Mouse (Mus musculus): Measurements from ENCODE around the gene Epop.

Gene Epop

DNA sequence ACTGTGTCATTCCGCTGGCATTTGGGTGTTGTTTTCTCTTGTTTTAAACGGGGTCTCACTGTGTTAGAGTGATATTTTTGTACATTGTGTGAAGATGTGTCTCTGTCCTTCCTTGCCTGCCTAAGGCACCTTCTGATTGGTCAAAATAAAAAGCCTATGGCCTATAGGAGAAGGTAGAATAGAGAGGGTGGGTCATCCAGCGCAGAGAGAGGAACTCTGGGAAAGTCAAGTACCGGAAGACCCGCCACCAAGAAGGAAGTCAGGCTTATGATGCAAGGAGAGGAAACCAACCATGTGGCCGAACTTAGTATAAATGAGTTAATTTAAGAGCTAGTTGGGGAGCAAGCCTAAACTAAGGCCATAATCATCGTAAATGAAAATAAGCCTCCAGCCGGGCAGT lies 30.4 kb downstream of the Epop start:
- Histone ChIP-seq H3K36me3 (ENCODE audit: control insufficient read depth, insufficient read depth, low read length, poor library complexity, severe bottlenecking) (no peaks in the 10 kb centered on the region), H3K27me3 (ENCODE audit: control insufficient read depth, insufficient read depth, low read length, poor library complexity, severe bottlenecking) (no peaks in the 10 kb centered on the region; the same call in 1 of the 2 replicates)

DNA sequence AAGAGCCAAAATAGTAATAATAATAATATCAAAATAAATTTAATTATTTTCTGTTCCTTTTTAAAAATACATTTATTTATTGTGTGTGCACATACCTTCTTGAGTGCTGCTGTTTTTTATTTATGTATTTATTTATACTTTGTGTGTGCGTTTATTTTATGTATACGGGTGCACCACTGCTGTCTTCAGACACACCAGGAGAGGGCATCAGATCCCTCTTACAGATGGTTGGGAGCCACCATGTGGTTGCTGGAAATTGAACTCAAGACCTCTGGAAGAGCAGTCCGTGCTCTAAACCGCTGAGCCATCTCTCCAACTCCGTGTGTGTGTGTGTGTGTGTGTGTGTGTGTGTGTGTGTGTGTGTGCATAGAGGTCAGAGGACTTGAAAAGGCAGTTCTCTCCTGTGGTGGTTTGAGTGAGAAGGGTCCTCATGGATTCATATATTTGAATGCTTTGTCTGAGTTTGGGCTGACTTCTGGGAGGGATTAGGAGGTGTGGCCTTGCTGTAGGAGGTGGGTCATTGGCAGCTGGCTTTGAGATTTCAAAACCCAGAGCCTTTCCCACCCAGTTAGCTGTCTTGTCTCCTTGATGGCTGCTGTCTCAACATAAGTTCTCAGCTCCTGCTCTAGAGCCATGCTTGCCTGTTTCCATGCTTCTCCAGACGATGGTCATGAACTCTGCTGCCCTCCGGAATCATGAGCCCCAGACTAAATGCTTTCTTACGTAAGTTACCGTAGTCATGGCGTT lies 31.4 kb downstream of the Epop start:
- no peak for DNase-seq (ENCODE audit: low read depth, low spot score)
- no peaks in the 10 kb centered on the region for H3K36me3 ChIP-seq (ENCODE audit: control insufficient read depth, insufficient read depth, low read length, poor library complexity, severe bottlenecking)
- H3K27me3 ChIP-seq (ENCODE audit: control insufficient read depth, insufficient read depth, low read length, poor library complexity, severe bottlenecking) = no peaks in the 10 kb centered on the region; the same call in 1 of the 2 replicates

More for the DNA sequence above, 30.4 kb downstream of the Epop start:
- DNase-seq (ENCODE audit: low read depth, low spot score) = no peak

DNA sequence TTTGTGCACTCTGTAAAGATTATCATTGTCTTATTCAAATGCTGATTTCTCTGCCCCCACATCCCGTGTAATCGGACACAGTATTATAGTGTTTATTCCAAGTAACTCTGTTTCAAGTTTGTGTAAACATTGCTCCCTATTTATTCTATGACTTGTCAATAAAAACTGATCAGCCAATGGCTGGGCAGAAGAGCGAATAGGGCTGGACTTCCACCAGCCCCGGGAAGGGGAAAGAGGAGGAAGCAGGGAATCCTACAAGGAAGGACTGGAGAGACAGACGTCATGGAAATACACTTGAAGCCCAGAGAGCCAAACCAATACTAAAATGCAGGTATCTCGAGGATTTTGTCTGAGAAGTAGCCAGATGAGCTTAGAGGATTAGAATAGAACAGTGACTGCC lies 35.4 kb downstream of the Epop start:
- Histone ChIP-seq H3K27me3 (ENCODE audit: control insufficient read depth, insufficient read depth, low read length, poor library complexity, severe bottlenecking) (no peaks in the 10 kb centered on the region; the same call in 1 of the 2 replicates), H3K36me3 (ENCODE audit: control insufficient read depth, insufficient read depth, low read length, poor library complexity, severe bottlenecking) (no peaks in the 10 kb centered on the region)
- no peak for DNase-seq (ENCODE audit: low read depth, low spot score)

GRCm38 (mm10) chr11:97591910-97592309 lies 37.6 kb downstream of the Epop start:
- Histone ChIP-seq H3K36me3 (ENCODE audit: control insufficient read depth, insufficient read depth, low read length, poor library complexity, severe bottlenecking) (no peaks in the 10 kb centered on the region), H3K27me3 (ENCODE audit: control insufficient read depth, insufficient read depth, low read length, poor library complexity, severe bottlenecking) (no peaks in the 10 kb centered on the region)
- no peak for DNase-seq (ENCODE audit: low read depth, low spot score)

DNA sequence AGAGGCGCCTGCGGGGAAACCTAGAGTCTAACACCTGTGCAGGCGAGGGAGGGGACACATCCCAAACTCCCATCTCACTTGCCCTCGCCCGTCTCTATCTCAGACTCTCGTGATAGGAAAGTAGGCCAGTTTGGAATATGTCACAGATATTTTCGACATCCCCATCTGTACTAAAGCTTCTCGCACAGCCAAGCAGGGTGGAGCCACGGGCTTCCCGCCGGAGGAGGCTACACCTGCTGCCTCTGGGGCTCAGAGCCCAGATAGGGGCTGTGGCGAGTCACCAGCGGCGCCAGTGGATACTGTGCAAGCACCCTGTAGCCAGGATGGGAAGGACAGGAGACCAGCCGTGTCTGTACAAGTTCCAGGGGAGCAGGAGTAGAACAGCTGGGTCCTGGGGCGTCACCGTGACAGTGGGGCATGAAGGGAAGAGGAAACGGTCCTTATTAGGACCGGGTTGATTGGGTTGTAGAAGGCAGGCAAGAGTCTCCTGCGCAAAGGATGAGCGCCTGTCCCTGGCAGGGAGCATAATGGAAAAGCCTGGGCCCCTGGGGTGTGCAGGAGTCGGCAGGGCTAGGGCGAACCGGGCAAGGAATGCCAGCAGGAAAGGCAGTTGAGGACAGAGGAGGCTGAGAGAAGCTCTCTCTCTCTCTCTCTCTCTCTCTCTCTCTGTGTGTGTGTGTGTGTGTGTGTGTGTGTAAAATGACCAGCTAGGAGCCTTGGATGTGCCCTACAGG lies 39.1 kb downstream of the Epop start:
- Histone ChIP-seq H3K27me3 (ENCODE audit: control insufficient read depth, insufficient read depth, low read length, poor library complexity, severe bottlenecking) (no peaks in the 10 kb centered on the region), H3K36me3 (ENCODE audit: control insufficient read depth, insufficient read depth, low read length, poor library complexity, severe bottlenecking) (no peaks in the 10 kb centered on the region)
- no peak for DNase-seq (ENCODE audit: low read depth, low spot score)

GRCm38 (mm10) chr11:97589216-97589615 lies 40.3 kb downstream of the Epop start:
- Histone ChIP-seq H3K36me3 (ENCODE audit: control insufficient read depth, insufficient read depth, low read length, poor library complexity, severe bottlenecking) (no peaks in the 10 kb centered on the region), H3K27me3 (ENCODE audit: control insufficient read depth, insufficient read depth, low read length, poor library complexity, severe bottlenecking) (no peaks in the 10 kb centered on the region)
- no peak for DNase-seq (ENCODE audit: low read depth, low spot score)

DNA sequence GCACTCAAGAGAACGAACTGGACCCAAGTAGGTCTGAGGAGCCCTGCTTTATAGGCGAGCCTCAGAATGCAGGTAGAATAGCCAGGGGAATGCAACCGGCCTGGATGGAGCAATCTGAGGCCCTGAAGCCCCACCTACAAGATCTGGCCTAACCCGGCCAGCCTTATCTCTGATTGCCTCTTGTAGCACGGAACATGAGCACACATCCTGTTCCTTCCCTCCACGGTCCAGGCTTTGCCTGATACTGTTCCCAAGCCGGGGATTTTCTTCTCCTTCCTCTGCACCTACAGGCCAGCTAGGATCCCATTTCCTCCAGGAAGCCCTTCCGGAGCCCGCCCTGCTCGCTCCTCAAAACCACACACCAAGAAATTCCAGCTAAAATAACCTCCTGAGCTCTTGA lies 43.6 kb downstream of the Epop start:
- Histone ChIP-seq H3K36me3 (ENCODE audit: control insufficient read depth, insufficient read depth, low read length, poor library complexity, severe bottlenecking) (no peaks in the 10 kb centered on the region), H3K27me3 (ENCODE audit: control insufficient read depth, insufficient read depth, low read length, poor library complexity, severe bottlenecking) (no peaks in the 10 kb centered on the region)
- no peak for DNase-seq (ENCODE audit: low read depth, low spot score)

GRCm38 (mm10) chr11:97584476-97584875 lies 45.0 kb downstream of the Epop start:
- H3K36me3 ChIP-seq (ENCODE audit: control insufficient read depth, insufficient read depth, low read length, poor library complexity, severe bottlenecking) = no peaks in the 10 kb centered on the region
- H3K27me3 ChIP-seq (ENCODE audit: control insufficient read depth, insufficient read depth, low read length, poor library complexity, severe bottlenecking) = no peaks in the 10 kb centered on the region
- no peak for DNase-seq (ENCODE audit: low read depth, low spot score)

DNA sequence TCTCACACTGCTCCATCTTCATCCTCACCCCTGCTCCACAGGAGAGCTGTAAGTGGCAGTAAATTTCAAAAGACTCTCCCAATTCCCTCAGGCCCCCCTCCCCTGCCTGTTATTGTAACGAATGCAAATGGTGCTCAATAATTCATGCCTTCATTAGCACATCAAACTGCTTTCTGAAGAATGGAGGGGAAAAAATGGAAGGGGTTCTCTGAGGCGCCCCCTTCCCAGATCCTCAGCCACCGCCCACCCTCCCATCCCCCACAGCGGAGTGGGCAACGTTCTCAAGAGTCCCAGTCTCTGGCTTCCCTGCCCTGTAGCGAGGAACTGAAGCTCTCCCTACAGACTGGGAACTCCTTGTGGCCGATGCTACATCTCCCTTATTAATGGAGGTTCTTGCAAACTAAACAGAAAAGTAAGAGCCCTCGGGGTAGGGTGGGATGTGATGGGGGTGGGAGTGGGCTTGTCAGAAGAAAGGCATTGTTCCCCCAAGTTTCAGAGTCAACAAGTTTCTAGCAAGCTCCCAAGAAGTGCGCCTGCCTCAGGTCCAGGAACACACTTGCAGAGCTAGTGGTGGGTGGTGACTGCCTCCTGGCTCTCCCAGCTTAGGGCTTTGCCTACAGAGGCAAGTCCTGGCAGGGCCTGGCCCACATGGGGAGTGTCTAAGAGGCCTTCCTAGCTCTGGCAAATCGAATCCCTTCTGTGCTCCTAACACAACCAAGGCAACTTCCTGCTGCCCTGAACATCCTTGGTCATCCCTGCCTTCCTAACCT lies 50.2 kb downstream of the Epop start:
- Histone ChIP-seq H3K27me3 (ENCODE audit: control insufficient read depth, insufficient read depth, low read length, poor library complexity, severe bottlenecking) (no peaks in the 10 kb centered on the region; the same call in 1 of the 2 replicates), H3K36me3 (ENCODE audit: control insufficient read depth, insufficient read depth, low read length, poor library complexity, severe bottlenecking) (no peaks in the 10 kb centered on the region)
- no peak for DNase-seq (ENCODE audit: low read depth, low spot score)

GRCm38 (mm10) chr11:97578286-97578685 lies 51.2 kb downstream of the Epop start:
- no peaks in the 10 kb centered on the region for H3K36me3 ChIP-seq (ENCODE audit: control insufficient read depth, insufficient read depth, low read length, poor library complexity, severe bottlenecking)
- no peak for DNase-seq (ENCODE audit: low read depth, low spot score)
- H3K27me3 ChIP-seq (ENCODE audit: control insufficient read depth, insufficient read depth, low read length, poor library complexity, severe bottlenecking) = no peaks in the 10 kb centered on the region; the same call in none of the 2 replicates

Measured in splenic B cell, adult 2 months (primary cell).